Mouse (Mus musculus) layer of hippocampus, postnatal 25 days (tissue): Measurements from ENCODE around the gene Rftn1. TPM values are rescaled to one million over a fixed set of nuclear protein-coding genes. Genes with fewer than 3 reads are reported as not detected.

Source experiments
- DNase-seq, 2 experiments: peaks; one replicate each; pipeline ENCODE4 v3.0.0; 2022; ENCODE audit warnings: mixed read lengths in 2 of 2, low spot score in 1 of 2; ENCODE audit errors: extremely low spot score in 1 of 2
- total RNA-seq, 2 experiments: library from RNA; stranded (reverse); gene quantifications; 2 replicates each; pipeline ENCODE4 v1.2.3; 2021

The Rftn1 gene
- total RNA-seq, 2 experiments from 2014 or later: 14.2 to 14.7 TPM

- no peak for DNase-seq
Observed at GRCm38 (mm10) chr17:50070822-50071601, 119.5 kb downstream of the Rftn1 start.

GRCm38 (mm10) chr17:50069897-50070636, 120.4 kb downstream of the Rftn1 start:
- DNase-seq: no peak

- no peak for DNase-seq
Observed at GRCm38 (mm10) chr17:50069205-50069604, 121.3 kb downstream of the Rftn1 start.

GRCm38 (mm10) chr17:50068681-50069138, 121.8 kb downstream of the Rftn1 start:
- no peak for DNase-seq

GRCm38 (mm10) chr17:50067774-50068680, 122.4 kb downstream of the Rftn1 start:
- DNase-seq: no peak

GRCm38 (mm10) chr17:50066822-50067713, 123.4 kb downstream of the Rftn1 start:
- DNase-seq: no peak

GRCm38 (mm10) chr17:50063832-50064627, 126.4 kb downstream of the Rftn1 start:
- no peak for DNase-seq

- no peak for DNase-seq
Observed at GRCm38 (mm10) chr17:50062649-50063048, 127.8 kb downstream of the Rftn1 start.

- DNase-seq: no peak
Observed at GRCm38 (mm10) chr17:50061446-50061845, 129.0 kb downstream of the Rftn1 start.

- no peak for DNase-seq
Observed at GRCm38 (mm10) chr17:50060220-50060619, 130.3 kb downstream of the Rftn1 start.

GRCm38 (mm10) chr17:50059417-50059816, 131.1 kb downstream of the Rftn1 start:
- no peak for DNase-seq

GRCm38 (mm10) chr17:50055154-50055756, 135.2 kb downstream of the Rftn1 start:
- no peak for DNase-seq

GRCm38 (mm10) chr17:50054586-50054985, 135.9 kb downstream of the Rftn1 start:
- DNase-seq: no peak

GRCm38 (mm10) chr17:50053961-50054360, 136.5 kb downstream of the Rftn1 start:
- no peak for DNase-seq

- no peak for DNase-seq
Observed at GRCm38 (mm10) chr17:50052741-50053468, 137.6 kb downstream of the Rftn1 start.

- no peak for DNase-seq
Observed at GRCm38 (mm10) chr17:50050456-50050855, 140.0 kb downstream of the Rftn1 start.

- no peak for DNase-seq
Observed at GRCm38 (mm10) chr17:50048209-50048608, 142.3 kb downstream of the Rftn1 start.

- DNase-seq: no peak
Observed at GRCm38 (mm10) chr17:50047182-50047581, 143.3 kb downstream of the Rftn1 start.
